Mouse (Mus musculus) MEL (cell line): ENCODE data around the gene Gpn1.

Experiments
- CTCF ChIP-seq, 3 experiments: IDR thresholded peaks in 2 of 3; conservative IDR thresholded peaks in 1 of 3; 2 replicates each; pipeline ENCODE4 v1.5.1; 2011 to 2012; ENCODE audit warnings: low read length in 3 of 3, low read depth in 2 of 3, mild to moderate bottlenecking in 2 of 3, improper control_type of control experiment in 1 of 3, inconsistent platforms in 1 of 3, mixed read lengths in 1 of 3, moderate library complexity in 1 of 3; ENCODE audit not compliant: control insufficient read depth in 1 of 3, insufficient read depth in 1 of 3, poor library complexity in 1 of 3, severe bottlenecking in 1 of 3
- EP300 ChIP-seq, 2 experiments: IDR thresholded peaks; 2 replicates each; pipeline ENCODE4 v1.6.1; 2011; ENCODE audit warnings: improper control_type of control experiment in 2 of 2, low read length in 2 of 2, low read depth in 1 of 2, mild to moderate bottlenecking in 1 of 2
- ETS1 ChIP-seq: IDR thresholded peaks from 2 replicates; pipeline ENCODE4 v1.6.1; 2012; ENCODE audit warnings: low read depth, mild to moderate bottlenecking, inconsistent platforms, low read length, improper control_type of control experiment, moderate library complexity
- GATA1 ChIP-seq: IDR thresholded peaks from 2 replicates; pipeline ENCODE4 v1.6.1; 2011; ENCODE audit warnings: low read depth, low read length, improper control_type of control experiment
- HCFC1 ChIP-seq: IDR thresholded peaks from 2 replicates; pipeline ENCODE4 v1.6.1; 2012; ENCODE audit warnings: low read depth, mild to moderate bottlenecking, inconsistent platforms, low read length, improper control_type of control experiment, moderate library complexity
- JUND ChIP-seq: IDR thresholded peaks from 2 replicates; pipeline ENCODE4 v1.6.1; 2011; ENCODE audit warnings: low read depth, mild to moderate bottlenecking, improper control_type of control experiment, low read length
- NELFE ChIP-seq: IDR thresholded peaks from 2 replicates; pipeline ENCODE4 v1.6.1; 2011; ENCODE audit warnings: low read depth, low read length, improper control_type of control experiment
- POLR2A ChIP-seq, 2 experiments: IDR thresholded peaks; 2 replicates each; pipeline ENCODE4 v1.6.1; 2011 to 2012; ENCODE audit warnings: low read length in 2 of 2, mild to moderate bottlenecking in 2 of 2, control low read depth in 1 of 2, improper control_type of control experiment in 1 of 2, low read depth in 1 of 2, moderate library complexity in 1 of 2; ENCODE audit not compliant: control insufficient read depth in 1 of 2, insufficient read depth in 1 of 2, poor library complexity in 1 of 2
- ZNF384 ChIP-seq: IDR thresholded peaks from 2 replicates; pipeline ENCODE4 v1.6.1; 2012; ENCODE audit warnings: low read depth, mild to moderate bottlenecking, inconsistent platforms, low read length, improper control_type of control experiment

DNA sequence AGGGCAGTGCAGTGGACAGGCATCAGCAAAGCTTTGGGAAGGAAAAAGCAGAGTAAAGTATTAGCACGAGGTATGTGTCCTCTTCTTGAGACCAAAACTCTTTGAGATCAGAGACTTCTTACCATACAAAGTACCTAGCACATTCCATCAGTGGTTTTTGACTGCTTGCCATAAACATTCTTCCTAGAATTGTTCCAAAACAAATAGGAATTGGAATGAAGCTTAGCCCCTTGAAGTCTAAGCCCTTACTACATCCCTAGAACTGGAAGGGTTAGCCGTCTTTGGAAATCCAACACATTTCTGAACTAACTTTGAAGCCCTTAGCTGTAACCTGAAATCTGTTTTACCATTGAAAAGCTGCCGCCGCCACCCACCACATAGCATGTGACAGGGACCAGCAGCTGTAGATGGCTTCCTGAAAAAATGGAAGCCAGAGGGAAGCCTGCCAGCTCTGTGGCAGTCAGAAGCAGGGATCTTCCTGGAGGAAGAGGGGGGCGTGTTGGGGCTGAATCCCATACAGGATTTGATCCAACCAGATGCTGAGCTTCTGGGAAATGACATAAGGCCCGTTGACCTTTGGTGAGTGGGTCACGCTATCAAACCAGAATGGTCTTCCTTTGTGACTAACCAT is 67.6 kb downstream of the Gpn1 start:
- no peak for TF ChIP-seq POLR2A (IDR thresholded peaks at IDR 0.05; ENCODE audit: control insufficient read depth in 1 of 2, insufficient read depth in 1 of 2, low read depth in 1 of 2, low read length in 2 of 2, poor library complexity in 1 of 2)
- no peak for TF ChIP-seq CTCF (IDR thresholded peaks at IDR 0.05 in 2 of 3, conservative IDR thresholded peaks at IDR 0.05 in 1 of 3; ENCODE audit: control insufficient read depth in 1 of 3, insufficient read depth in 1 of 3, low read depth in 2 of 3, low read length in 3 of 3, poor library complexity in 1 of 3, severe bottlenecking in 1 of 3)
- no peak for TF ChIP-seq EP300 (IDR thresholded peaks at IDR 0.05; ENCODE audit: low read depth in 1 of 2, low read length in 2 of 2)
- no peak for TF ChIP-seq HCFC1
- no peak for TF ChIP-seq NELFE
- no peak for TF ChIP-seq JUND
- no peak for TF ChIP-seq ETS1
- no peak for TF ChIP-seq GATA1
- TF ChIP-seq ZNF384 = no peak
